Mouse (Mus musculus) myocyte (in vitro differentiated cells): ENCODE measurements around the gene Kcnf1. TPM values are rescaled to one million over a fixed set of nuclear protein-coding genes. Genes with fewer than 3 reads are reported as not detected.

ENCODE experiments used
- H3K27me3 ChIP-seq: one replicate; pipeline ENCODE4 v1.6.1; 2011; ENCODE audit not compliant: control insufficient read depth, insufficient read depth, insufficient read length
- H3K36me3 ChIP-seq: one replicate; pipeline ENCODE4 v1.6.1; 2011; ENCODE audit not compliant: control insufficient read depth, insufficient read depth
- H3K4me2 ChIP-seq: one replicate; pipeline ENCODE4 v1.6.1; 2011; ENCODE audit warnings: low read depth, control low read depth
- H3K4me3 ChIP-seq: one replicate; pipeline ENCODE4 v1.5.1; 2011; ENCODE audit warnings: mild to moderate bottlenecking, control low read depth, moderate library complexity
- H3K79me2 ChIP-seq: one replicate; pipeline ENCODE4 v1.6.1; 2011; ENCODE audit not compliant: control insufficient read depth, insufficient read depth
- H3ac ChIP-seq: one replicate; pipeline ENCODE4 v1.6.1; 2011; ENCODE audit not compliant: control insufficient read depth, insufficient read length
- CEBPB ChIP-seq: IDR thresholded peaks from 2 replicates; pipeline ENCODE4 v1.6.1; 2011; ENCODE audit warnings: mild to moderate bottlenecking, moderate library complexity; ENCODE audit not compliant: poor library complexity, insufficient read depth, severe bottlenecking
- E2F4 ChIP-seq: IDR thresholded peaks from one replicate; pipeline ENCODE4 v1.6.1; 2011; ENCODE audit warnings: mild to moderate bottlenecking, control low read depth, moderate library complexity; ENCODE audit not compliant: insufficient read depth
- MAX ChIP-seq: IDR thresholded peaks from one replicate; pipeline ENCODE4 v1.6.1; 2011; ENCODE audit warnings: low read depth, mild to moderate bottlenecking, control low read depth
- MYOD1 ChIP-seq, 3 experiments: IDR thresholded peaks; one replicate each; pipeline ENCODE4 v1.6.1; 2011; ENCODE audit warnings: control low read depth in 2 of 3, low read depth in 2 of 3, mild to moderate bottlenecking in 2 of 3, moderate library complexity in 1 of 3; ENCODE audit not compliant: insufficient read length in 2 of 3, control insufficient read depth in 1 of 3
- MYOG ChIP-seq, 3 experiments: IDR thresholded peaks; one replicate each; pipeline ENCODE4 v1.6.1; 2011; ENCODE audit warnings: control low read depth in 2 of 3, low read depth in 2 of 3, mild to moderate bottlenecking in 2 of 3; ENCODE audit not compliant: insufficient read length in 2 of 3, control insufficient read depth in 1 of 3, insufficient read depth in 1 of 3
- POLR2A ChIP-seq: IDR thresholded peaks from one replicate; pipeline ENCODE4 v1.6.1; 2011; ENCODE audit warnings: low read depth, mild to moderate bottlenecking, control low read depth, moderate library complexity; ENCODE audit not compliant: insufficient read length
- POLR2AphosphoS2 ChIP-seq: IDR thresholded peaks from one replicate; pipeline ENCODE4 v1.6.1; 2011; ENCODE audit warnings: low read depth, control low read depth; ENCODE audit not compliant: insufficient read length
- REST ChIP-seq: IDR thresholded peaks from one replicate; pipeline ENCODE4 v1.6.1; 2011; ENCODE audit warnings: mild to moderate bottlenecking, control low read depth, moderate library complexity; ENCODE audit not compliant: insufficient read depth, insufficient read length
- SRF ChIP-seq: IDR thresholded peaks from one replicate; pipeline ENCODE4 v1.6.1; 2011; ENCODE audit warnings: low read depth; ENCODE audit not compliant: control insufficient read depth, insufficient read length
- TCF12 ChIP-seq: IDR thresholded peaks from one replicate; pipeline ENCODE4 v1.6.1; 2011; ENCODE audit warnings: mild to moderate bottlenecking, control low read depth; ENCODE audit not compliant: poor library complexity, insufficient read depth, severe bottlenecking
- TCF3 ChIP-seq: IDR thresholded peaks from one replicate; pipeline ENCODE4 v1.6.1; 2011; ENCODE audit warnings: low read depth, control low read depth; ENCODE audit not compliant: insufficient read length
- USF1 ChIP-seq: IDR thresholded peaks from one replicate; pipeline ENCODE4 v1.6.1; 2011; ENCODE audit warnings: low read depth, mild to moderate bottlenecking, control low read depth, moderate library complexity
- polyA plus RNA-seq: library from polyadenylated mRNA; unstranded; fragments of >200 nt; fragmentation: generic; extraction: Trizol; gene quantifications from one replicate; pipeline ENCODE4 v1.2.1, GENCODE M21; 2012; ENCODE audit warnings: missing spikeins

The Kcnf1 gene
- polyA plus RNA-seq, 1 experiment: 1.7 TPM

- Histone ChIP-seq H3K36me3 (no peaks in the 10 kb centered on the region), H3ac (no peak overlapping the region), H3K4me2 (no peak overlapping the region), H3K27me3 (no peaks in the 10 kb centered on the region), H3K79me2 (no peaks in the 10 kb centered on the region), H3K4me3 (no peak overlapping the region)
- TF ChIP-seq MYOG (IDR thresholded peaks at IDR 0.05; ENCODE audit: control insufficient read depth in 1 of 3, insufficient read depth in 1 of 3, insufficient read length in 2 of 3, low read depth in 2 of 3): peak in 1 of 3 experiments; percentile 29
- no peak for TF ChIP-seq POLR2AphosphoS2
- TF ChIP-seq TCF3: no peak
- peak in 1 of 3 experiments; percentile 64 for TF ChIP-seq MYOD1 (IDR thresholded peaks at IDR 0.05; ENCODE audit: control insufficient read depth in 1 of 3, insufficient read length in 2 of 3, low read depth in 2 of 3)
- TF ChIP-seq USF1: no peak
- TF ChIP-seq CEBPB: no peak
Observed at GRCm38 (mm10) chr12:17148920-17149319, 27.8 kb downstream of the Kcnf1 start.

- TF ChIP-seq SRF (no peak), MAX (no peak), POLR2A (no peak), USF1 (no peak), CEBPB (no peak), MYOD1 (IDR thresholded peaks at IDR 0.05; ENCODE audit: control insufficient read depth in 1 of 3, insufficient read length in 2 of 3, low read depth in 2 of 3) (no peak), TCF12 (no peak), TCF3 (no peak), POLR2AphosphoS2 (no peak), REST (no peak), MYOG (IDR thresholded peaks at IDR 0.05; ENCODE audit: control insufficient read depth in 1 of 3, insufficient read depth in 1 of 3, insufficient read length in 2 of 3, low read depth in 2 of 3) (no peak), E2F4 (no peak)
Observed at GRCm38 (mm10) chr12:17141791-17142190, 34.9 kb downstream of the Kcnf1 start.

GRCm38 (mm10) chr12:17140436-17140835 is 36.3 kb downstream of the Kcnf1 start:
- Histone ChIP-seq H3K4me2 (no peak overlapping the region), H3K79me2 (no peaks in the 10 kb centered on the region), H3K27me3 (no peaks in the 10 kb centered on the region), H3ac (no peak overlapping the region), H3K36me3 (no peaks in the 10 kb centered on the region), H3K4me3 (no peak overlapping the region)
- TF ChIP-seq MYOD1 (IDR thresholded peaks at IDR 0.05; ENCODE audit: control insufficient read depth in 1 of 3, insufficient read length in 2 of 3, low read depth in 2 of 3): no peak
- no peak for TF ChIP-seq POLR2AphosphoS2
- no peak for TF ChIP-seq REST
- no peak for TF ChIP-seq POLR2A
- no peak for TF ChIP-seq MYOG (IDR thresholded peaks at IDR 0.05; ENCODE audit: control insufficient read depth in 1 of 3, insufficient read depth in 1 of 3, insufficient read length in 2 of 3, low read depth in 2 of 3)

More at GRCm38 (mm10) chr12:17141791-17142190, 34.9 kb downstream of the Kcnf1 start:
- no peak overlapping the region for H3ac ChIP-seq
- H3K4me3 ChIP-seq: no peak overlapping the region
- no peaks in the 10 kb centered on the region for H3K27me3 ChIP-seq
- H3K36me3 ChIP-seq: no peaks in the 10 kb centered on the region
- no peaks in the 10 kb centered on the region for H3K79me2 ChIP-seq
- H3K4me2 ChIP-seq: no peak overlapping the region

DNA sequence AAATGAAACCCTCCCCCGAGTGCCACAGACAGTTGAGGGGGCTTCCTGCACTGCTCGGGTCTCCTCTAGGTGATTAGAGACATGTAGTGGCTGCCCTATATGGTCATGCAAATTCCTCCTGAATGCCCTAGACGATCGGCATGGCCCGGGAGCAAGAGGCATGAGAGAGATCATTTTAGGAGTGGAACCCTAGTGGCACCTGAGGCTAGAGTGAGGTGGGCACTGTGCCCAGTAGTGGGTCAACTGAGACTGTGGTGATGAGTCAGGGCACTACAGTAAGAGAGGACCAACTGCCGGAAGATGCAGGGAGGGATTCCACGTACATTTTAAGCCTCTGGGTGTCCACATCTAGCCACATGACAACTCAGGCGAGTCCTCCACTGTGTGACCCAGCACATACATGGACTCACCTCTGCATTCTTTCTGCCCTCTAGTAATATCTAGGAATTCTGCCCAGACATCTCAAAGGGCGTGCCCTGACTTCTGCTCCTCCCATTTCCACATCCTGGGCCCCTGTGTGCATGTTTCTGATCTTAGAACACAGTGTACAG is 42.1 kb downstream of the Kcnf1 start:
- no peak overlapping the region for H3K4me3 ChIP-seq
- H3ac ChIP-seq: no peak overlapping the region
- TF ChIP-seq TCF3 (no peak), MAX (no peak), MYOD1 (IDR thresholded peaks at IDR 0.05; ENCODE audit: control insufficient read depth in 1 of 3, insufficient read length in 2 of 3, low read depth in 2 of 3) (no peak), MYOG (IDR thresholded peaks at IDR 0.05; ENCODE audit: control insufficient read depth in 1 of 3, insufficient read depth in 1 of 3, insufficient read length in 2 of 3, low read depth in 2 of 3) (no peak), CEBPB (no peak), POLR2AphosphoS2 (no peak), USF1 (no peak), TCF12 (no peak), POLR2A (no peak), REST (no peak)
- no peak overlapping the region for H3K4me2 ChIP-seq
- H3K27me3 ChIP-seq: no peaks in the 10 kb centered on the region
- no peaks in the 10 kb centered on the region for H3K36me3 ChIP-seq
- H3K79me2 ChIP-seq: no peaks in the 10 kb centered on the region

DNA sequence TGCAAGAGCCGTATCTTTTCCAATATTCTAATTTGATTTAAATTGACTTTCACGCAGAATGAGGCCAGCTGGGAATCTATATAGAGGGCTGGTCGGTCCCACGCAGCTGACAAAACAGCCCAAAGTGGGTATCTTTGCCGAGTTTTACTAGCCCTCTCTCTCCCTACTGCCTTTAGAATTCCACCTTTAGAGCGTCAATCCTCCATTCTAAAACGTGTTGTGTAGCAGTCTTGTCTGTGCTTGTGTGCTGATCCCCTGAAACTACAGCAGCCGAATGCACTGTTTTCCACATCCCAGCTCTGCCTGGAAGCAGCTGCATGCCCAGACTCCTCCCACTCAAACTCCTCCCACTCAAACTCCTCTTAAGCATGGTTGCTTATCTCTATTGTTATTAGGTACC is 44.4 kb downstream of the Kcnf1 start:
- no peaks in the 10 kb centered on the region for H3K79me2 ChIP-seq
- no peak overlapping the region for H3ac ChIP-seq
- H3K36me3 ChIP-seq: no peaks in the 10 kb centered on the region
- TF ChIP-seq USF1 (no peak), SRF (no peak), TCF12 (no peak), MAX (no peak), E2F4 (no peak), CEBPB (no peak)
- H3K4me3 ChIP-seq: no peak overlapping the region
- H3K27me3 ChIP-seq: no peaks in the 10 kb centered on the region
- no peak overlapping the region for H3K4me2 ChIP-seq
